ENCODE assay signal across 1 mouse cellular context in the genomic region with DNA sequence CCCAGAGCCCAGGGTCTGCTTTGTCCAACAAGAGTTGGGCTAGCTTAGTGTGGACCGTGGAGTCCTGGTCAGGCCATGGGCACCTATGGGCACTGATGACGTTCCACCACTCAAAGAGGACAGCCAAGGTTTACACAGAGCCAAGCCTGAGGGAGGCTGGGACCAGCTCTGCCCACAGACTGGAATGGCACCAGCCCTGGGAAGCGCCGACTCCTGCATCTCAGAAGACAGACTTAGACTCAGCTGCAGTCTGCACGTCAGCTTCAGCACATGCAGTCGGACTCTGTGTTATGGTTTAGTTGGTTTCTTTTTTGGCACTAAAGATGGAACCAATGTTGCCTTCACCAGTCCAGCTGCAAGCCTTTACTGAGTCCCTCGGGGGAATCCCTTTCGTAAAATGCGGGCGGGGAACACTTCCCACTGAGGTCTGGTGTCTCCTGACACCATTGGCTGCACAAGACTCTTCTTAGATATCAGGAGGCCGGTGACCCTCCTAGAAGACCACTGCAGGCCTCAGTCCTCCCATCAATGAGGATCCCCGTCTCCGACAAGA.
TF ChIP-seq lines count a peak whose summit lies in the region.

No protein-coding gene starts in this region.

TF ChIP-seq in CH12.LX, 34 proteins besides CTCF, POLR2A, EP300 and RAD21:
- TF ChIP-seq GABPA (IDR thresholded peaks at IDR 0.05; ENCODE audit: insufficient replicate concordance, low read depth, low read length) (no peak), ETS1 (conservative IDR thresholded peaks at IDR 0.05; ENCODE audit: low read depth, low read length) (peak; percentile 52; the same call in 1 of the 2 replicates), MEF2A (IDR thresholded peaks at IDR 0.05; ENCODE audit: borderline replicate concordance, low read depth, low read length) (0 out of 2 replicates have a peak, but pooled peaks have one; percentile 12), NRF1 (IDR thresholded peaks at IDR 0.05; ENCODE audit: low read depth, low read length) (0 out of 2 replicates have a peak, but pooled peaks have one; percentile 10), BHLHE40 (IDR thresholded peaks at IDR 0.05; ENCODE audit: low read depth, low read length) (peak; percentile 50), ZNF384 (IDR thresholded peaks at IDR 0.05; ENCODE audit: low read depth, low read length) (no peak)
